Mouse (Mus musculus) midbrain, embryonic 13.5 days (tissue): ENCODE measurements around the gene Gnai2. TPM values are rescaled to one million over a fixed set of nuclear protein-coding genes. Genes with fewer than 3 reads are reported as not detected.
"Not testable (repeated sequence)": the region's sequence is repeated elsewhere in the genome, so short reads cannot be mapped to it uniquely, and the experiment has no call there.

ENCODE experiments used
- ATAC-seq: fragments of 200-750 bp; cut with Nextera tagmentation; 2 replicates; pipeline ENCODE4 v1.8.0; 2017; ENCODE audit warnings: mild to moderate bottlenecking, moderate TSS enrichment, moderate library complexity
- H3K27ac ChIP-seq: fragments of 300-500 bp; sonication (generic); 2 replicates; pipeline ENCODE4 v1.5.1; 2015; ENCODE audit warnings: inconsistent platforms, mild to moderate bottlenecking, moderate library complexity
- H3K27me3 ChIP-seq: fragments of 300-500 bp; sonication (generic); 2 replicates; pipeline ENCODE4 v1.6.1; 2015; ENCODE audit warnings: mild to moderate bottlenecking, inconsistent platforms
- H3K36me3 ChIP-seq: fragments of 300-500 bp; sonication (generic); 2 replicates; pipeline ENCODE4 v1.6.1; 2015; ENCODE audit warnings: mild to moderate bottlenecking, inconsistent platforms
- H3K4me1 ChIP-seq: fragments of 300-500 bp; sonication (generic); replicated peaks from 2 replicates; pipeline ENCODE4 v1.6.1; 2015; ENCODE audit warnings: inconsistent platforms
- H3K4me2 ChIP-seq: fragments of 300-500 bp; sonication (generic); replicated peaks from 2 replicates; pipeline ENCODE4 v1.6.1; 2015; ENCODE audit warnings: moderate library complexity, mild to moderate bottlenecking, inconsistent platforms
- H3K4me3 ChIP-seq: fragments of 300-500 bp; sonication (generic); replicated peaks from 2 replicates; pipeline ENCODE4 v1.5.1; 2015; ENCODE audit warnings: mild to moderate bottlenecking, inconsistent platforms
- H3K9ac ChIP-seq: fragments of 300-500 bp; sonication (generic); replicated peaks from 2 replicates; pipeline ENCODE4 v1.6.1; 2015; ENCODE audit warnings: mild to moderate bottlenecking, inconsistent platforms
- H3K9me3 ChIP-seq: fragments of 300-500 bp; sonication (generic); 2 replicates; pipeline ENCODE4 v1.6.1; 2016; ENCODE audit warnings: mild to moderate bottlenecking, inconsistent platforms
- WGBS: fragments of 180-500 bp; shearing (Covaris S2); methylation state at CpG from one replicate; pipeline ENCODE4 v1.1.7; 2015; 5-methylcytosine and 5-hydroxymethylcytosine counted together
- polyA plus RNA-seq: library from polyadenylated mRNA; unstranded; fragments of >200 nt; fragmentation: Nextera tagmentation; extraction: Ambion mirVana; gene quantifications from 2 replicates; pipeline ENCODE4 v1.2.1, GENCODE M21; 2015

Gnai2 gene
- polyA plus RNA-seq, 1 experiment from 2014 or later, result 416 TPM

DNA sequence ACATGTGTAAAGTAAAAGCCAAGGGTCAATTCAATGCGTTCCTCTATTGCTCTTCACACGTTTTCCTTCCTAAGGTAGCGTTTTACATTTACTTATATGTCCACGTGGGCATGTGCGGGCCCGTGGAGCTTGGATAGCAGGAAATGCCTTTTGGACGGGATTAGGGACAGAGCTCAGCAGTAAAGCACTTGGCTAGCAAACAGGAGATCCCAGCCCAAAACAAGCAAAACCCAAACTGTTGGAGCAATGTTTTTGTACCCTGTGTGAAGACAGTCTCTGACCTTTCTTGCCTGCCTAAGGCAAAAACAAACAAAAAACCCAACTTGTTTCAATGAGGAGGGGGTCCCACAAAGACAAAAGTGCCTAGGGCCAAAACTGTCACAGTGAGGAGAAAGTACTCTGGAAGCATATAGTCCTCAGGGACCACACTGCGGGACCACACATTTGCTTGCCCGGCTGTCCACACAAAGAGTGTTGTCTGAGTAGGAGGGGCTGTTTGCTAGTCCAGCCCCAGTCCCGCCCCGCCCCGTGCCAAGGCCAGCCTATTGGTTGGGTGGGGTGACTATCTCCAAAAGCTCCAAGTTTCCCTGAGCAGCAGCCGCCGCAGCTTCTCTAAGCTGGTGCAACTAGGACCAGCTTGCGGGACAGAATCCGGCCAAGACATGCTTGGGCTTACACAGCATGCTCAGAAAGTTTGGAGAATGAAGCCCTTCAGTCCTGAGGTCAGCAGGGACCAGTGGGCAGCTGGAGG lies 58.6 kb downstream of the Gnai2 start, which contains the start of gene Hyal1:
Gene Hyal1, plus strand, starts transcription at position 571 of the 751 bp plus-strand sequence.
- H3K36me3 ChIP-seq, result peaks cover 30% of the 10 kb centered on the region
- WGBS, result 28% methylated on average over 16 of the region's 16 CpGs
- no peaks in the 10 kb centered on the region for H3K27me3 ChIP-seq
- peak; percentile 59; the same call in 1 of the 2 replicates for ATAC-seq
- H3K9ac ChIP-seq, result peak within 1 kb of the TSS; percentile 42
- H3K4me3 ChIP-seq, result peak within 1 kb of the TSS; percentile 27
- H3K9me3 ChIP-seq, result no peaks in the 10 kb centered on the region
- H3K4me1 ChIP-seq, result peaks cover 55% of the 10 kb centered on the region
- peak within 1 kb of the TSS; percentile 44 for H3K4me2 ChIP-seq
- peak within 1 kb of the TSS; percentile 22 for H3K27ac ChIP-seq

DNA sequence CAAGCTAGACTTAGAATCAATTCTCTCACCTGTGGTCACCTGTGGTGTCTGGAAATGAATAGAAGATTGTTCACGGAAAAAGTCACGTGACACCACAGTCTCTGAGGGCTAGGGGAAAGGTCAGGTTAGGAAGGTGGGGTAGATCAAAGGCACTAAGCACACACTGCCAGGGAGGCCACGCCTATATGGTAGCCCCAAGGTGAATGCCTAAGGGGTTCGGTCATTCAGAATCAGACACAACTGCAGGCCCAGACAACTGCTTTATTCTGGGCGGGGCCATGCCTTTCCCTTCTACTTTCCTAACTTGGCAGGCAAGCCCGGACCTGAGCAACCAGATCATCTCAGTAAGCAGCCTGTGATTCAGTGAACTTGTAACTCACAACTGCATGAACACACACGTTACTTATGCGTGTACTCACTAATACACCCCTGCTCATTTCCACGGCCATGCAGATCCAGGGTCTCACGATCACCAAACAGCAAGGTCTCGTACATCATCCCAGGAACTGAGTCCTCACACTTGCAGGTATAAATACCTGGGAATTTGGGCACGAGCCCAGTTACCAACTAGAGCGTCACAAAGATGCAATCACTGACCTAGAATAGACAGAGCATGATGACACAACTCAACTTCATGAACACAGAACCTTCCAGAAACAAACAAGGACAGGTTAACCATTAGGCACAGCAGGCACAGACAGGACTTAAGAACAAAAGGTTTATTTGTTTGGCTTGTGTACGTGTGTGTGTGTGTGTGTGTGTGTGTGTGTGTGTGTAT lies 59.4 kb downstream of the Gnai2 start:
- H3K9ac ChIP-seq, result no peak overlapping the region
- WGBS, result 92% methylated on average over 14 of the region's 14 CpGs
- peaks cover 38% of the 10 kb centered on the region for H3K36me3 ChIP-seq
- H3K27me3 ChIP-seq, result no peaks in the 10 kb centered on the region
- no peak for ATAC-seq
- peak overlapping the region; percentile 15; the same call in 1 of the 2 replicates for H3K27ac ChIP-seq
- H3K9me3 ChIP-seq, result no peaks in the 10 kb centered on the region
- peaks cover 55% of the 10 kb centered on the region for H3K4me1 ChIP-seq
- H3K4me3 ChIP-seq, result no peak overlapping the region
- H3K4me2 ChIP-seq, result no peak overlapping the region

- not testable (repeated sequence) for H3K9me3 ChIP-seq, H3K9ac ChIP-seq, H3K27ac ChIP-seq, H3K4me3 ChIP-seq, H3K4me2 ChIP-seq, H3K27me3 ChIP-seq, ATAC-seq
- Histone ChIP-seq H3K36me3 (peaks cover 44% of the 10 kb centered on the region), H3K4me1 (peaks cover 51% of the 10 kb centered on the region)
- 74% methylated on average over 6 of the region's 6 CpGs for WGBS
Measured at GRCm38 (mm10) chr9:107573774-107574173, 61.4 kb downstream of the Gnai2 start.

DNA sequence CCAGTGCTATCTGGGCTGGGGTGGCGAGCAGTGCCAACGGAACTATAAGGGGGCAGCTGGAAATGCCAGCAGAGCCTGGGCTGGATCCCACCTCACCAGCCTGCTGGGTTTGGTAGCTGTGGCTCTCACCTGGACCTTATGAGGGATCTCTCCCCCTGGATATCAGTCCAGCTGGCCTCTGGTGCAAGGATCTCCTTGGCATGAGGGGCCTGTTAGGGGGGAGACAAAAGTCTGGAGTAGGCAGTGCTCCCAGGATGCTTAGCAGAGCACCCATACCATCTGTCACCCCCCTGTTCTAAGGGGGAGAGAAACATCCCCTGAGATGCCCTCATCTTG lies 62.9 kb downstream of the Gnai2 start:
- Histone ChIP-seq H3K4me3 (0 out of 2 replicates have a peak overlapping the region, but pooled peaks have one; percentile 1), H3K9ac (peak overlapping the region; percentile 23; the same call in 1 of the 2 replicates), H3K4me1 (peaks cover 52% of the 10 kb centered on the region), H3K27ac (peak overlapping the region; percentile 14; the same call in 1 of the 2 replicates), H3K9me3 (no peaks in the 10 kb centered on the region), H3K4me2 (0 out of 2 replicates have a peak overlapping the region, but pooled peaks have one; percentile 6), H3K36me3 (peaks cover 44% of the 10 kb centered on the region), H3K27me3 (no peaks in the 10 kb centered on the region)
- ATAC-seq, result no peak
- WGBS, result 98% methylated on average over 2 of the region's 2 CpGs

DNA sequence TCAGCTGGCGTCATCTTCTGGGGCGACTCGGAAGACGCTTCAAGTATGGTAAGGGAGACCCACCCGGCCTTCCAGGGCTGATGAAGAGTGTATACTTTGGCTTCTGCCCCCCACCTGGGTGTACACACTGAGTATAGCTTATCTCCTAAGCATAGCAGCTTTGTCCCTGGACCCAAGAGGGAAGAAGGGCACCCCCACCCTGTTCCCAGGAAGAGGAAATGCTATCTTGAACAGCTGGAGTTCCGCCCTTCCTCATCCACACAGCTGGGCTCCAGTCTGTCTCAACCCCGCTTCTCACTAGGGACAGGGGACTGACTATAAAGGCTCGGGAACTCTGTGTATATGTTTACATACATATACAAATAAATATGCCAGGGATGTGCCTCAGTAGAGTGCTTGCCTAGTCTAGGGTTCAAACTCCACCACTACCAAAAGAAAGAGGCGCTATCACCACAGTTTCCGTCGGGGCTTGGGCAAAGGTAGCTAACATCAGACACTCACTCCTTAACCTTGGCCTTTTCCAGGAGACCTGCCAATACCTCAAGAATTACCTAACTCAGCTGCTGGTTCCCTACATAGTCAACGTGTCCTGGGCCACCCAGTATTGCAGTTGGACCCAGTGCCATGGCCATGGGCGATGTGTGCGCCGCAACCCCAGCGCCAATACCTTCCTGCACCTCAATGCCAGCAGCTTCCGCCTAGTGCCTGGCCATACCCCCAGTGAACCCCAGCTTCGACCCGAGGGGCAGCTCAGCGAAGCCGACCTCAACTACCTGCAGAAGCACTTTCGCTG lies 63.4 kb downstream of the Gnai2 start:
- no peak for ATAC-seq
- H3K27ac ChIP-seq, result peak overlapping the region; percentile 14; the same call in 1 of the 2 replicates
- peaks cover 51% of the 10 kb centered on the region for H3K4me1 ChIP-seq
- H3K27me3 ChIP-seq, result no peaks in the 10 kb centered on the region
- no peaks in the 10 kb centered on the region for H3K9me3 ChIP-seq
- H3K4me3 ChIP-seq, result peak overlapping the region; percentile 71; the same call in 1 of the 2 replicates
- H3K4me2 ChIP-seq, result peak overlapping the region; percentile 96
- WGBS, result 94% methylated on average over 22 of the region's 22 CpGs
- H3K36me3 ChIP-seq, result peaks cover 44% of the 10 kb centered on the region
- H3K9ac ChIP-seq, result peak overlapping the region; percentile 34; the same call in 1 of the 2 replicates

DNA sequence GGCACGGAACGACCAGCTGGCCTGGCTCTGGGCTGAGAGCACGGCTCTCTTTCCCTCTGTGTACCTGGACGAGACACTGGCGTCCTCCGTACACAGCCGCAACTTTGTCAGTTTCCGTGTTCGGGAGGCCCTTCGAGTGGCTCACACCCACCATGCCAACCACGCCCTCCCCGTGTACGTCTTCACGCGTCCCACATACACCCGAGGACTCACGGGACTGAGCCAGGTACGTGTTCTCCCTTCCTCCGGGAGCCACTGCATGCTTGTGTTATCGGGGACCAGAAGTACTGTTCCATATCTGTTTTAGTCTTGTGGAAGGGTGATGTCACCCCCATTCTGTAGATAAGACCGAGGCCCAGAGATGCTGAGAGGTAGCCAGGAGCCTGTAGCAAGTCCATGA lies 64.3 kb downstream of the Gnai2 start:
- Histone ChIP-seq H3K27ac (no peak overlapping the region), H3K36me3 (peaks cover 53% of the 10 kb centered on the region), H3K27me3 (no peaks in the 10 kb centered on the region), H3K9ac (peak overlapping the region; percentile 96), H3K9me3 (no peaks in the 10 kb centered on the region), H3K4me3 (peak overlapping the region; percentile 71), H3K4me2 (peak overlapping the region; percentile 96), H3K4me1 (peaks cover 54% of the 10 kb centered on the region)
- WGBS, result 95% methylated on average over 21 of the region's 21 CpGs
- no peak for ATAC-seq

GRCm38 (mm10) chr9:107570016-107570415 lies 65.2 kb downstream of the Gnai2 start:
- WGBS, result 50% methylated on average over 13 of the region's 13 CpGs
- Histone ChIP-seq H3K4me1 (peaks cover 59% of the 10 kb centered on the region), H3K36me3 (peaks cover 60% of the 10 kb centered on the region)

GRCm38 (mm10) chr9:107569270-107569669 lies 65.9 kb downstream of the Gnai2 start:
- Histone ChIP-seq H3K4me2 (peak overlapping the region; percentile 96), H3K36me3 (peaks cover 61% of the 10 kb centered on the region), H3K9me3 (no peaks in the 10 kb centered on the region), H3K27ac (peak overlapping the region; percentile 89), H3K27me3 (no peaks in the 10 kb centered on the region), H3K4me1 (peaks cover 60% of the 10 kb centered on the region), H3K9ac (peak overlapping the region; percentile 96), H3K4me3 (peak overlapping the region; percentile 71)
- under 1% methylated on average over 22 of the region's 23 CpGs for WGBS
- peak; percentile 47 for ATAC-seq

More at GRCm38 (mm10) chr9:107570016-107570415, 65.2 kb downstream of the Gnai2 start:
- H3K4me3 ChIP-seq, result peak overlapping the region; percentile 71
- no peak for ATAC-seq
- H3K27me3 ChIP-seq, result no peaks in the 10 kb centered on the region
- H3K27ac ChIP-seq, result peak overlapping the region; percentile 89
- peak overlapping the region; percentile 96 for H3K9ac ChIP-seq
- peak overlapping the region; percentile 96 for H3K4me2 ChIP-seq
- H3K9me3 ChIP-seq, result no peaks in the 10 kb centered on the region

GRCm38 (mm10) chr9:107568331-107569261 lies 66.6 kb downstream of the Gnai2 start:
- peaks cover 59% of the 10 kb centered on the region for H3K36me3 ChIP-seq
- peak overlapping the region; percentile 71 for H3K4me3 ChIP-seq
- peaks cover 67% of the 10 kb centered on the region for H3K4me1 ChIP-seq
- peak; percentile 91 for ATAC-seq
- H3K9me3 ChIP-seq, result no peaks in the 10 kb centered on the region
- WGBS, result under 1% methylated on average over 41 of the region's 41 CpGs
- peak overlapping the region; percentile 89 for H3K27ac ChIP-seq
- no peaks in the 10 kb centered on the region for H3K27me3 ChIP-seq
- peak overlapping the region; percentile 96 for H3K4me2 ChIP-seq
- H3K9ac ChIP-seq, result peak overlapping the region; percentile 96

GRCm38 (mm10) chr9:107567702-107568319 lies 67.4 kb downstream of the Gnai2 start, which contains the start of gene Hyal2:
TSS of gene Hyal2 (plus strand) at chr9:107567945.
- H3K27me3 ChIP-seq, result no peaks in the 10 kb centered on the region
- peak within 1 kb of the TSS; percentile 89 for H3K27ac ChIP-seq
- no peaks in the 10 kb centered on the region for H3K9me3 ChIP-seq
- peaks cover 70% of the 10 kb centered on the region for H3K4me1 ChIP-seq
- WGBS, result 3% methylated on average over 18 of the region's 18 CpGs
- H3K9ac ChIP-seq, result peak within 1 kb of the TSS; percentile 96
- H3K4me2 ChIP-seq, result peak within 1 kb of the TSS; percentile 96
- ATAC-seq, result no peak
- H3K4me3 ChIP-seq, result peak within 1 kb of the TSS; percentile 71
- H3K36me3 ChIP-seq, result peaks cover 51% of the 10 kb centered on the region
